Mouse (Mus musculus): Measurements from ENCODE around the gene Car1. TPM values are rescaled to one million over a fixed set of nuclear protein-coding genes. Genes with fewer than 3 reads are reported as not detected.
A peak's percentile ranks its signal among the peaks of the same experiment; 100 is the strongest.
"Not testable (repeated sequence)": the region's sequence is repeated elsewhere in the genome, so short reads cannot be mapped to it uniquely, and the experiment has no call there.

Car1 gene
- total and polyA plus RNA-seq, 2 experiments from 2014 or later, result 0.17 TPM; not detected in 1

- Histone ChIP-seq H3K4me3 (ENCODE audit: low read depth, low read length) (no peak overlapping the region), H3K27ac (ENCODE audit: low read depth, low read length) (no peak overlapping the region), H3K36me3 (ENCODE audit: insufficient read depth, low read length) (no peaks in the 10 kb centered on the region), H3K9ac (replicated peaks; ENCODE audit: low read length, poor library complexity, severe bottlenecking) (no peak overlapping the region), H3K4me1 (ENCODE audit: insufficient read depth, low read length) (no peaks in the 10 kb centered on the region), H3K4me2 (ENCODE audit: low read depth, low read length, poor library complexity, severe bottlenecking) (no peak overlapping the region), H3K27me3 (ENCODE audit: insufficient read depth, low read length) (no peaks in the 10 kb centered on the region), H3K9me3 (ENCODE audit: low read length) (no peaks in the 10 kb centered on the region)
- no peak for TF ChIP-seq CTCF (IDR thresholded peaks at IDR 0.05)
- WGBS, result 87% methylated on average over 3 of the region's 3 CpGs
- no peak for DNase-seq (ENCODE audit: low spot score)
- no peak for ATAC-seq (ENCODE audit: low FRiP score)
Measured at GRCm38 (mm10) chr3:14746041-14746440, 62.1 kb downstream of the Car1 start.

DNA sequence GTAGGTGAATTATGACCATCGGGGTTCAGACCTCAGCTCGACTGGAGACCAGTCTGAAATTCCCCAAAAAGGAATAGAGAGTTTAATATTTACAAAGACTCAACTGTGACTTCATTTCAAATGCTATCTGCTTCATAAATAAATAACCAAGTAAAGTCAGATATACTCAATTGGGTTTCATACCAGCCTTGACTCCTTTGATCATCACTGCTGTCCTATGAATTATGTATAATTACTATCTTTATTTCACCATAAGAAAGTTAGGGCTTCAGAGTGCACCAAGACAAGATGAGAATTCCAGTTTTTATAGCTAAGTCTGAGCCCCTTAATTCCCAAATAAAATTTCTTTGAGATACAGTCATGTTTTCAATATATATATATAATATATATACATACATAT lies 69.9 kb downstream of the Car1 start:
- Histone ChIP-seq H3K4me1 (ENCODE audit: insufficient read depth, low read length) (no peaks in the 10 kb centered on the region), H3K9me3 (ENCODE audit: low read length) (no peaks in the 10 kb centered on the region), H3K27ac (ENCODE audit: low read depth, low read length) (no peak overlapping the region), H3K9ac (replicated peaks; ENCODE audit: low read length, poor library complexity, severe bottlenecking) (no peak overlapping the region), H3K36me3 (ENCODE audit: insufficient read depth, low read length) (no peaks in the 10 kb centered on the region), H3K4me3 (ENCODE audit: low read depth, low read length) (no peak overlapping the region), H3K27me3 (ENCODE audit: insufficient read depth, low read length) (no peaks in the 10 kb centered on the region), H3K4me2 (ENCODE audit: low read depth, low read length, poor library complexity, severe bottlenecking) (no peak overlapping the region)
- DNase-seq (ENCODE audit: low spot score), result no peak
- WGBS, result 73% methylated on average over 2 of the region's 2 CpGs
- TF ChIP-seq CTCF (IDR thresholded peaks at IDR 0.05), result no peak
- ATAC-seq (ENCODE audit: low FRiP score), result 0 out of 2 replicates have a peak, but pooled peaks have one; percentile 13

GRCm38 (mm10) chr3:14727496-14727895 lies 80.7 kb downstream of the Car1 start:
- DNase-seq (ENCODE audit: low spot score); ATAC-seq (ENCODE audit: low FRiP score); H3K4me1 ChIP-seq (ENCODE audit: insufficient read depth, low read length); H3K36me3 ChIP-seq (ENCODE audit: insufficient read depth, low read length); H3K27ac ChIP-seq (ENCODE audit: low read depth, low read length); H3K27me3 ChIP-seq (ENCODE audit: insufficient read depth, low read length); H3K9ac ChIP-seq (replicated peaks; ENCODE audit: low read length, poor library complexity, severe bottlenecking); H3K9me3 ChIP-seq (ENCODE audit: low read length); H3K4me2 ChIP-seq (ENCODE audit: low read depth, low read length, poor library complexity, severe bottlenecking); H3K4me3 ChIP-seq (ENCODE audit: low read depth, low read length): not testable (repeated sequence)
- 97% methylated on average over 1 of the region's 1 CpGs for WGBS

DNA sequence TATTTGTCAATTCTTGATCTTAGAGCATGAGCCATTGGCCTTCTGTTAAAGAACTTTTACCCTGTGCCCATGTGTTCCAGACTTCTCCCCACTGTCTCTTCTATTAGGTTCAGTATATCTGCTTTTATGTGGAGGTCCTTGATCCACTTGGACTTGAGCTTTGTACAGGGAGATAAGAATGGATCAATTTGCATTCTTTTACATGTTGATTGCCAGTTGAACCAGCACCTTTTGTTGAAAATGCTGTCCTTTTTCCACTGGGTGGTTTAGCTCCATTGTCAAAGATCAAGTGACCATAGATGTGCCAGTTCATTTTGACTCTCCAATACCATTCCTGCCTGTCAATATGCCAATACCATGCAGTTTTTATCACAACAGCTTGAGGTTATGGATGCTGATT lies 82.7 kb downstream of the Car1 start:
- not testable (repeated sequence) for H3K4me2 ChIP-seq (ENCODE audit: low read depth, low read length, poor library complexity, severe bottlenecking); H3K9ac ChIP-seq (replicated peaks; ENCODE audit: low read length, poor library complexity, severe bottlenecking); H3K4me3 ChIP-seq (ENCODE audit: low read depth, low read length)

More for the DNA sequence above, 82.7 kb downstream of the Car1 start:
- H3K27ac ChIP-seq (ENCODE audit: low read depth, low read length); H3K36me3 ChIP-seq (ENCODE audit: insufficient read depth, low read length); H3K27me3 ChIP-seq (ENCODE audit: insufficient read depth, low read length); ATAC-seq (ENCODE audit: low FRiP score); H3K4me1 ChIP-seq (ENCODE audit: insufficient read depth, low read length); H3K9me3 ChIP-seq (ENCODE audit: low read length); DNase-seq (ENCODE audit: low spot score): not testable (repeated sequence)

Other genes starting within 250 kb of the Car1 start
- gene 1810022K09Rik, start 197.1 kb downstream of the Car1 start, total RNA-seq (2014; rRNA removed), result 49.3 and 61.8 TPM in 2 replicates
- 316 and 337 TPM in 2 replicates for gene 1810022K09Rik, start 197.1 kb downstream of the Car1 start, polyA plus RNA-seq (2015; fragmentation: Nextera tagmentation; extraction: Ambion mirVana)
- gene Car13, start 166.6 kb downstream of the Car1 start, total RNA-seq (2014; rRNA removed), result 4.7 and 6.1 TPM in 2 replicates
- gene Car13, start 166.6 kb downstream of the Car1 start, polyA plus RNA-seq (2015; fragmentation: Nextera tagmentation; extraction: Ambion mirVana), result 3.9 and 4.1 TPM in 2 replicates
- 0.99 and 1.3 TPM in 2 replicates for gene Car3, start 55.1 kb upstream of the Car1 start, total RNA-seq (2014; rRNA removed)
- 1.7 and 2.5 TPM in 2 replicates for gene Car3, start 55.1 kb upstream of the Car1 start, polyA plus RNA-seq (2015; fragmentation: Nextera tagmentation; extraction: Ambion mirVana)
- gene Car2, start 77.9 kb upstream of the Car1 start, total RNA-seq (2014; rRNA removed), result 31.9 and 50.1 TPM in 2 replicates
- gene Car2, start 77.9 kb upstream of the Car1 start, polyA plus RNA-seq (2015; fragmentation: Nextera tagmentation; extraction: Ambion mirVana), result 32.4 and 38.1 TPM in 2 replicates